Mouse (Mus musculus) liver, postnatal 0 days (tissue): ENCODE results near the gene Mov10l1. TPM values are rescaled to one million over a fixed set of nuclear protein-coding genes. Genes with fewer than 3 reads are reported as not detected.

ENCODE experiments used
- ATAC-seq: fragments of 200-750 bp; cut with Nextera tagmentation; 2 replicates; pipeline ENCODE4 v1.8.0; 2017; ENCODE audit warnings: mild to moderate bottlenecking, moderate library complexity
- DNase-seq: peaks from one replicate; pipeline ENCODE4 v3.0.0-alpha.2; 2016
- H3K27ac ChIP-seq: fragments of 300-500 bp; sonication (generic); 2 replicates; pipeline ENCODE4 v1.5.1; 2014; ENCODE audit warnings: antibody characterized with exemption, moderate library complexity, mild to moderate bottlenecking, low read depth
- H3K27me3 ChIP-seq: fragments of 300-500 bp; sonication (generic); 2 replicates; pipeline ENCODE4 v1.6.1; 2014; ENCODE audit warnings: low read length, control low read depth, mixed read lengths; ENCODE audit not compliant: insufficient read depth
- H3K36me3 ChIP-seq: fragments of 300-500 bp; sonication (generic); replicated peaks from 2 replicates; pipeline ENCODE4 v1.6.1; 2014; ENCODE audit warnings: mild to moderate bottlenecking, control low read depth, low read length, moderate library complexity, mixed read lengths; ENCODE audit not compliant: insufficient read depth
- H3K4me1 ChIP-seq: fragments of 300-500 bp; sonication (generic); 2 replicates; pipeline ENCODE4 v1.6.1; 2014; ENCODE audit warnings: antibody characterized with exemption, mild to moderate bottlenecking, control low read depth; ENCODE audit not compliant: insufficient read depth
- H3K4me2 ChIP-seq: fragments of 300-500 bp; sonication (generic); 2 replicates; pipeline ENCODE4 v1.6.1; 2014; ENCODE audit warnings: low read depth, mild to moderate bottlenecking, low read length, moderate library complexity, mixed read lengths
- H3K4me3 ChIP-seq: fragments of 300-500 bp; sonication (generic); 2 replicates; pipeline ENCODE4 v1.5.1; 2014; ENCODE audit warnings: low read depth, low read length
- H3K9ac ChIP-seq: fragments of 300-500 bp; sonication (generic); replicated peaks from 2 replicates; pipeline ENCODE4 v1.6.1; 2014; ENCODE audit warnings: mild to moderate bottlenecking, moderate library complexity
- H3K9me3 ChIP-seq: fragments of 300-500 bp; sonication (generic); 2 replicates; pipeline ENCODE4 v1.6.1; 2016; ENCODE audit warnings: mild to moderate bottlenecking, control low read depth, low read length, mixed read lengths
- CTCF ChIP-seq: sonication (generic); IDR thresholded peaks from 2 replicates; pipeline ENCODE4 v1.5.1; 2016; ENCODE audit warnings: antibody characterized with exemption, low read depth
- EP300 ChIP-seq: IDR thresholded peaks from 2 replicates; pipeline ENCODE4 v1.6.1; 2016; ENCODE audit warnings: antibody characterized with exemption, low read depth, mild to moderate bottlenecking
- WGBS: fragments of 180-500 bp; shearing (Covaris S2); extraction: QIAGEN DNeasy Blood & Tissue Kit; methylation state at CpG from one replicate; pipeline ENCODE4 v1.1.7; 2014; ENCODE audit not compliant: insufficient replicate concordance; 5-methylcytosine and 5-hydroxymethylcytosine counted together
- polyA plus RNA-seq: library from polyadenylated mRNA; unstranded; fragments of >200 nt; fragmentation: Nextera tagmentation; extraction: Ambion mirVana; gene quantifications from 2 replicates; pipeline ENCODE4 v1.2.1, GENCODE M21; 2015

Mov10l1 gene
- polyA plus RNA-seq, 1 experiment from 2014 or later = not detected

- Histone ChIP-seq H3K36me3 (no peaks in the 10 kb centered on the region), H3K4me3 (no peak overlapping the region), H3K27ac (no peak overlapping the region), H3K9ac (no peak overlapping the region), H3K9me3 (no peaks in the 10 kb centered on the region), H3K4me2 (no peak overlapping the region), H3K27me3 (no peaks in the 10 kb centered on the region), H3K4me1 (no peaks in the 10 kb centered on the region)
- DNase-seq (no peak), ATAC-seq (peak; percentile 43; the same call in 1 of the 2 replicates)
- 49% methylated on average over 6 of the region's 6 CpGs for WGBS
- no peak for TF ChIP-seq CTCF
- no peak for TF ChIP-seq EP300
Measured at GRCm38 (mm10) chr15:88946851-88947250, 35.9 kb upstream of the Mov10l1 start.

DNA sequence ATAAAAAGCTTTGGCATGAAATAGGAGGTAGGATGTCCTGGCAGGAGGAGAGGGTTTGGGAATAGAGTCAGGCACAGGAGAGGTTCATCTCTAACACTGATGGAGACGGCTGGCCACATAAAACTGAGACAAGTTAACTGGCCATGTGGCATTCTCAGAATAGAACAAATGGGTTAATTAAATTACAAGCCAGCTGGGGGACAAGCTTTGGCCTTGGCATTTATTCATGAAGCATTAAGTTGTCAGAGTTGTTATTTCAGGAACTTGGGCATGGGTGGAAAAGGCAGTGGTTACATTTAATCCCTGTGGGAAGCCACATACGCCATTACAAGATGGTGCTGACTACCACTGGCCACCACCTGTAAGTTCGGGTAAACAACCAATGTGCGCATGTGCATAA, 31.5 kb upstream of the Mov10l1 start:
- Histone ChIP-seq H3K9ac (no peak overlapping the region), H3K4me1 (0 out of 2 replicates have a peak, but pooled peaks cover 2% of the 10 kb centered on the region), H3K9me3 (no peaks in the 10 kb centered on the region), H3K27ac (no peak overlapping the region), H3K27me3 (peaks cover 22% of the 10 kb centered on the region), H3K4me3 (no peak overlapping the region), H3K4me2 (no peak overlapping the region), H3K36me3 (no peaks in the 10 kb centered on the region)
- WGBS = 84% methylated on average over 4 of the region's 4 CpGs
- TF ChIP-seq EP300 = no peak
- ATAC-seq (no peak), DNase-seq (no peak)

DNA sequence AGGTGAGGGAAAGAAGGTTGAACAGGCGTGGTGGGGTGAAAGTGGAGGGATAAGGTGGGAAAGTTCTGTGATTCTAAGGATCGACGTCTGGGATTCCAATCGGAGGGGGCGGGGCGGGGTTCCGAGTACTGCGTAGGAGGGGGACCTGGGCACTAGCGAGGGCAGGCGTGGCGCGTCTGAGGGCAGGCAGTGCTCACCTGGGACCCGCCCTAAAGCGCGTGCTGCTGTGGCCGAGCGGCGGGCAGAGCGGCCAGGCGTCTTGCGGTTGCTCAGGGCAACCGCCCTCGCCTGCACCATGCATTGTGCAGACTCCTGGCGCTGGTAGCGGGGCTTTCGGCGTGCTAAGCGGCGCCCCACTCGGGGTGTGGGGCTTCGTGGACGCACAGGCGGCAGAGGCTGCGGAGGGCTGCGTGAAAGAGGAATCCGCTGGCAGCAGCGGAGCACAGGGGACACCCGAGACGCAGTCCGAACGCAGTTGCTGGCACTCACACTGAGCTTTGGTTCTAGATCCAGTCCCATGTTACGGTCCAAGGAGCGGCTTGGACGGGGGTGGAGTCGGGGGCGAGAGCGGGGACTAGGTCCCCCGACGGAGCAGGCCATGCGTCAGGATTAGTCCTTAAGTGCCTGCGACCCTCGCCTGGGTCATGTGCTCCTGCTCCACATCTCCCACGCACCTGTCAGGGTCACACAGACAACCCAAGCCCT, 28.2 kb upstream of the Mov10l1 start, which contains the start of gene Ttll8:
TSS of gene Ttll8 (minus strand) at position 51 of the 705 bp plus-strand sequence.
- ATAC-seq = no peak
- DNase-seq = peak; percentile 24
- H3K4me1 ChIP-seq = 0 out of 2 replicates have a peak, but pooled peaks cover 2% of the 10 kb centered on the region

GRCm38 (mm10) chr15:88955342-88955741, 27.4 kb upstream of the Mov10l1 start:
- Histone ChIP-seq H3K36me3 (no peaks in the 10 kb centered on the region), H3K4me1 (0 out of 2 replicates have a peak, but pooled peaks cover 2% of the 10 kb centered on the region), H3K27me3 (peaks cover 22% of the 10 kb centered on the region), H3K27ac (no peak overlapping the region), H3K9me3 (no peaks in the 10 kb centered on the region), H3K9ac (no peak overlapping the region), H3K4me3 (no peak overlapping the region), H3K4me2 (no peak overlapping the region)
- WGBS = 78% methylated on average over 6 of the region's 6 CpGs
- no peak for TF ChIP-seq CTCF
- ATAC-seq = no peak
- DNase-seq = no peak

More for the DNA sequence above, 28.2 kb upstream of the Mov10l1 start, which contains the start of gene Ttll8:
- Histone ChIP-seq H3K9ac (0 out of 2 replicates have a peak within 1 kb of the TSS, but pooled peaks have one; percentile 41), H3K36me3 (no peaks in the 10 kb centered on the region), H3K4me3 (peak within 1 kb of the TSS; percentile 25), H3K27me3 (peaks cover 22% of the 10 kb centered on the region), H3K27ac (no peak within 1 kb of the TSS), H3K4me2 (peak within 1 kb of the TSS; percentile 55), H3K9me3 (no peaks in the 10 kb centered on the region)
- 9% methylated on average over 50 of the region's 53 CpGs for WGBS
- TF ChIP-seq EP300 = no peak
- TF ChIP-seq CTCF = no peak

- Histone ChIP-seq H3K4me2 (no peak overlapping the region), H3K27me3 (peaks cover 22% of the 10 kb centered on the region), H3K4me1 (0 out of 2 replicates have a peak, but pooled peaks cover 2% of the 10 kb centered on the region), H3K9ac (no peak overlapping the region), H3K9me3 (no peaks in the 10 kb centered on the region), H3K4me3 (no peak overlapping the region), H3K36me3 (no peaks in the 10 kb centered on the region), H3K27ac (no peak overlapping the region)
- TF ChIP-seq EP300 = no peak
- TF ChIP-seq CTCF = no peak
- DNase-seq (no peak), ATAC-seq (no peak)
- 76% methylated on average over 4 of the region's 4 CpGs for WGBS
Measured at GRCm38 (mm10) chr15:88957522-88957921, 25.2 kb upstream of the Mov10l1 start.

DNA sequence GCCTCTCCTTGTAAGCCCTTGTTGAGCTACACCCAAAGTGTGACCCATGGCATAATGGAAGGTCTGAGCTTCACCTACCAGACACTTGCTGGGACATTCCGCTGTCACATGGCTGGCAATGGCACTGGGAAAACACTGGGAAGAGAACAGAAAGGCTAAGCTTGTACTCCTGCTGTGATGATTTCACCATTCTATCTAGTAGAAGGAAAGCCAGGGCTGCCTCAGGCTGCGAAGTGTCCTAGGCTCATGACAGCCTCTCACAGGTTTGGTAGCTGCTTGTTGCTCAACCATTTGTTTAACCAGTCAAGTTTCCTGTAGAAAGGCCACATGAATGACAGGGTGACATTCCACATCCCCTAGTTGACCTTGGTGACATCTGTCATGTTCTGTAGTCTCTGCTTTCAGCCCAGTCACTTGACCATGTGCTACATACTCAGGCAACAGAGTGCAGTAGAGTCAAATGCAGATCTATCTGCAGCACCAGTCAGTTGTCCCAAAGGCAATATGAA, 18.6 kb upstream of the Mov10l1 start:
- TF ChIP-seq CTCF (no peak), EP300 (no peak)
- H3K9me3 ChIP-seq = no peaks in the 10 kb centered on the region
- H3K27me3 ChIP-seq = no peaks in the 10 kb centered on the region
- 51% methylated on average over 2 of the region's 2 CpGs for WGBS
- DNase-seq (no peak), ATAC-seq (peak; percentile 40; the same call in 1 of the 2 replicates)
- H3K9ac ChIP-seq = no peak overlapping the region
- H3K4me3 ChIP-seq = no peak overlapping the region
- H3K36me3 ChIP-seq = no peaks in the 10 kb centered on the region
- H3K4me1 ChIP-seq = no peaks in the 10 kb centered on the region
- H3K4me2 ChIP-seq = no peak overlapping the region
- no peak overlapping the region for H3K27ac ChIP-seq
